Mouse (Mus musculus) ES-E14 (cell line): Measurements from ENCODE around the gene Acod1.

ENCODE experiments used
- HCFC1 ChIP-seq: IDR thresholded peaks from 2 replicates; pipeline ENCODE4 v1.6.1; 2012; ENCODE audit warnings: low read length, inconsistent platforms, borderline replicate concordance; ENCODE audit not compliant: insufficient read depth
- MAFK ChIP-seq: IDR thresholded peaks from 2 replicates; pipeline ENCODE4 v1.6.1; 2014; ENCODE audit warnings: mild to moderate bottlenecking, low read depth, low read length, inconsistent platforms; ENCODE audit not compliant: insufficient read depth
- ZC3H11A ChIP-seq: IDR thresholded peaks from 2 replicates; pipeline ENCODE4 v1.6.1; 2012; ENCODE audit warnings: low read depth, mild to moderate bottlenecking, inconsistent platforms, low read length, borderline replicate concordance
- ZNF384 ChIP-seq: IDR thresholded peaks from 2 replicates; pipeline ENCODE4 v1.6.1; 2012; ENCODE audit warnings: low read depth, low read length, inconsistent platforms

DNA sequence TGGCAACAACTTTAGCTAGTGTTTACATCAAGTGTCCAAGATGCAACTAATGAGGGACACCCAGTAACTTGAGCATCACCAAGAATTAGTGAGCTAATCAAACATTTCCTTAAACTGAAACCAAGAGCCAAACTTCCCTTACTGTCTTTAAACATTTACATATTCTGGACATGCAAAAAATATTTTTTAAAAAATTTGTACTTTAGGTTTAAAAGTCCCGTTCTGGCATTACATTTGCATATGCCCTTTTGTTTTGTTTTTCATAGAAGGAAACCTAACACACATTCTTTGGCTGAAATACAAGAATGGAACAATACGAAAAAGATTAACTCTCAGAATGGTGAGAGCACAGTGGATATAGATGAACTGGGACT is 51.4 kb downstream of the Acod1 start:
- TF ChIP-seq MAFK (no peak), HCFC1 (no peak), ZC3H11A (no peak), ZNF384 (no peak)
